Mouse (Mus musculus) megakaryocyte, embryonic 14.5 days (primary cell): ENCODE data around the gene Ttc30a1.
"Not testable (repeated sequence)": the region's sequence is repeated elsewhere in the genome, so short reads cannot be mapped to it uniquely, and the experiment has no call there.

Experiments
- FLI1 ChIP-seq: IDR thresholded peaks from 2 replicates; pipeline ENCODE4 v1.6.1; 2012; ENCODE audit warnings: low read length, inconsistent platforms, mixed read lengths
- GATA1 ChIP-seq: IDR thresholded peaks from 3 replicates; pipeline ENCODE4 v1.6.1; 2012; ENCODE audit warnings: mixed read lengths, low read length, inconsistent platforms, borderline replicate concordance

DNA sequence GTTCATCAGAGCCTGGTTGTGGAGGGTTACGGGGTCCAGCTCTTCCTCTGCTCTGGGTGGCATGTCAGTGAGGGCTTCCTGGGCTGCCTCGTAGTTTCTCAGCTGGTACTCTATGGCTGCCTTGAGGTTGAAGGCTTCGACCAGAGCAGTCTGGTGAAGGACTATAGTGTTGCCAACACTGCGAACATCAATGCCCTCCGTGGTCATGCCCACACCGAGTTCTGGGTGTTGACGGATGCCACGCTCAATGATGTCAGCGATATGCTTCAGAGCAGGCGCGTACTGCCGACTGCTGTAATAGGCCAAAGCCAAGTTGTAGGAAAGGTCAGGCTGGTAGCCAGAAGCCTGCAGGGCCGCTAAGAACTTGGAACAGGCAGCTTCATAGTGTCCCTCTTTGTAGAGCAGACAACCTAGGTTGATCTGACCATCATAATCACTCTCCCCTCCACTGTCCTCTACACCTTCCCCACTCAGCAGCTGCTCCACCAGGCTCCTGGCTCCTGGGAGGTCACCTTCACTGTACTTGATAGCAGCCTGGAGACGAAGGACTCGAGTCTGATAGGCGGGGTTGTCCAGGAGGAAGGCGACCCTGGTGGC, 44.1 kb downstream of the Ttc30a1 start:
- TF ChIP-seq GATA1, FLI1: not testable (repeated sequence)
